Mouse (Mus musculus): ENCODE data around the gene Plxnb3.
A peak's percentile ranks its signal among the peaks of the same experiment; 100 is the strongest.

Plxnb3 gene

GRCm38 (mm10) chrX:73785666-73786065 is 28.8 kb downstream of the Plxnb3 start:
- DNase-seq (ENCODE audit: low spot score in 2 of 2), result no peak

- DNase-seq (ENCODE audit: low spot score in 2 of 2), result peak; percentile 92 to 93
Observed at GRCm38 (mm10) chrX:73786364-73787224, 29.7 kb downstream of the Plxnb3 start, which contains the start of the genes Idh3g and Ssr4. Idh3g (minus strand) TSS chrX:73786897. Ssr4 (plus strand) TSS chrX:73787028.

DNA sequence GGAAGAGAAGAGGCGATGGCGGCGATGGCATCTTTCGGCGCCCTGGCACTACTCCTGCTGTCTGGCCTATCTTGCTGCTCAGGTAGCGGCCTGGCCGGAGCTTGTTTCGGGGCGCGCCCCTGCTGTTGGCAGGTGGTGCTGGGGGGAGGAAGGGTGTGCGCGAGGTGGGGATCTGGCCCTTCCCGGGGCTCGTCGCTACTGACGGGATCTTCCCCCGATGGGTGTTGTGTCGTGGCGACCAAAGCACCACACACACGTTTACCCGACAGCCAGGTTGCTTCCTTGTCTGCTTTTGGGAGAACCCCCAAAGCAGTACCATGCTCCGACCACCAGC is 30.3 kb downstream of the Plxnb3 start:
- DNase-seq (ENCODE audit: low spot score in 2 of 2), result no peak

- no peak for DNase-seq (ENCODE audit: low spot score in 2 of 2)
Observed at GRCm38 (mm10) chrX:73788501-73788900, 31.6 kb downstream of the Plxnb3 start.

DNA sequence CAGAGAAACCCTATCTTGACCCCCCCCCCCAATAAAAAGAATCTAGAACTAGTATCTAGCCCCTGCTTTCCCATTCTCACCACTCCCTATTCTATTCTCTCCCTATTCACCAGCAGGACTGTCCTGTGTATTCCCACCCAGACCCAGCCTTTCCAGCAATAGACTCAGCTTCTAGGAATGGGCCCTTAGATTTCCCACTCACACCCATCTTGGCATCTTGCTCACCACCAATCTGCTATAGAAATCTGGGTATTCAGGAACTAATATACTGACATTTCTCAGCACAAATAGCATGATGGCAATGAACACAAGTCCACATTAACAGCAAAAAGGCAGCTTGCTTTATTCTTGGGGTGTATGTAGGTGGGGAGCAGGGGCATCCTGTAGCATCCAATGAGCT is 36.1 kb downstream of the Plxnb3 start:
- DNase-seq (ENCODE audit: low spot score in 2 of 2), result no peak

DNA sequence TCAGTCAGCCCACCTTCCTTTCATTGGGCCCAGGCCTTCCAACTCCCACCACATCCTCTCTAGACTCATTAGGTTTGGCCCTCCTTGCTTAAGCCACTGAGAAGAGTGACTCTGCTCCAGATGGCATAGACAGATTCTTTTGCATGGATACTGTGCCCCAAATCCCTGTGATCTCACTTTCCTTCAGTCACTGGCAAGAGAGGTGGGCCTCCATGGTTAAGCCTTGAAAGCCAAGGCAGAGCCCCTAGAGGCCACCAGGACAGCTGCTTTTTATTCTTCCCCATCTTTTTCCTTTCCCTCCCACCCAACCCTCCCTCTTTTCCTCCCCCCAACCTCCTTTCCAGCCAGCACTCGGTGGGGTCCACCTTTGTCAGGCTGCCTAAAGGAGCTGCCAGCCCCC is 36.6 kb downstream of the Plxnb3 start:
- DNase-seq (ENCODE audit: low spot score in 2 of 2), result no peak

- DNase-seq (ENCODE audit: low spot score in 2 of 2), result no peak
Observed at GRCm38 (mm10) chrX:73797511-73797910, 40.6 kb downstream of the Plxnb3 start.

- DNase-seq (ENCODE audit: low spot score in 2 of 2), result peak in 1 of 2 experiments; percentile 48
Observed at GRCm38 (mm10) chrX:73798502-73798901, 41.6 kb downstream of the Plxnb3 start.

- DNase-seq (ENCODE audit: low spot score in 2 of 2), result no peak
Observed at GRCm38 (mm10) chrX:73805814-73806213, 48.9 kb downstream of the Plxnb3 start.

DNA sequence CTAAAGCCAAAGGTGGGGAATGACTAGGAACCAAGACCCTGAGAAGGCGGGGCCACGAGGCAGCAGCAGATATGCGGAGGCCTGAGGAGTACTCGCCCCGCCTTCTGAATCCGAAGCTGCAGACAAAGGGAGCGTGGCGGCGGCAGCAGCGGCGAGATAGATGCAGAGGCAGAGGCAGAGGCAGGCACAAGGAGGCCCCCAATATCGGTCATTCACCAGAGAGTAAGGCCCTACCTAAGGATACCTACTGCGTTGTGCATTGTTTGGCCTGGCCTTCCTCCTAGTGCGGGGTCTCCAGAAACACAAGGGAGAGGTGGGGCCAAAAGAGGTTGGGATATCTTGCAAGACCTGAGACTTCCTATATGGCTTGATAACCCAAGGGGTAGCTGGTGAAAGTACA is 58.2 kb downstream of the Plxnb3 start:
- no peak for DNase-seq (ENCODE audit: low spot score in 2 of 2)

- DNase-seq (ENCODE audit: low spot score in 2 of 2), result no peak
Observed at GRCm38 (mm10) chrX:73816596-73817314, 59.9 kb downstream of the Plxnb3 start.
